Mouse (Mus musculus): ENCODE measurements at regions not wholly inside any gene's neighbourhood (a gene's known extent, or its start where the extent isn't known, plus 50 kb on each side); places are given as distances from the start of the nearest gene placed in this dataset.
A peak's percentile ranks its signal among the peaks of the same experiment; 100 is the strongest.

DNA sequence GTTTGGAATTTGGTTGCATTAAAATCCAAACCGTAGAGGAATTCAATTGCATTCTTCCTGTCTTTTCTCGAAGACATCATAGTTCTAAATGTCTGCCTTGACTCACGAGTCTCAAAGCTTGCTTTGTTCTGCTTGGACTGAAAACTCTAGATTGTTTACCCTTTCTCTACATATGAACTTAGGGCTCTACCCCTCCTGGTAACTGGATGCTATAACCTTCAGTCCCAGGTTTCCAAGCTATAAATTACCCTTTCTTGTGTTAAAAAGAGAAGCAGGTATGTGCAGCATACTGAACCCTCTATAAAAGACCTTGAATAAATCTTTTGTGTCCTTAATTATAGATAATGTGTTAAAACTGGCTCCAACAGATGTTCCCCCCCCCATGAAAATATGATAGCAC lies 243.7 kb upstream of the Cxadr start:
- WGBS = 40% methylated on average over 3 of the region's 3 CpGs
- DNase-seq (ENCODE audit: low read depth, low spot score) = no peak

DNA sequence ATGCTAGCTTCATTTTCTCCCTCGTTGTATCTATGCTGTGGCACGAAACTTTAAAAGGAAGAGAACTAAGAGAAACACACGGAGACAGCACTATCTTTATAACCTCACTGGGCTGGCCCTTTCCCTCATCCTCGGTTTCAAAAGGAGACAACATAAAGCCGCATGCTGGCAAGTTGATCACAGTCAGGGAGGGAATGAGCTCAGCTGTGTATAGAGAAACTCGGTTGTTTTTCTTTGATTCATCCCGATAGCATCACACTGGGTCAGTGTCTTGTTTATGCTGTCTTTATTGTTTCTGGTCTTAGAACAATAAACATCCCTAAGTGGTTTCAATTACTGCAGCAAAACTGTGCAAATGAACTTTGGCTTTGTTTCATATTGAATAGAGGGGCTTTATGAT lies 249.2 kb upstream of the Cxadr start:
- DNase-seq (ENCODE audit: low read depth, low spot score) = no peak
- WGBS = 47% methylated on average over 7 of the region's 7 CpGs

DNA sequence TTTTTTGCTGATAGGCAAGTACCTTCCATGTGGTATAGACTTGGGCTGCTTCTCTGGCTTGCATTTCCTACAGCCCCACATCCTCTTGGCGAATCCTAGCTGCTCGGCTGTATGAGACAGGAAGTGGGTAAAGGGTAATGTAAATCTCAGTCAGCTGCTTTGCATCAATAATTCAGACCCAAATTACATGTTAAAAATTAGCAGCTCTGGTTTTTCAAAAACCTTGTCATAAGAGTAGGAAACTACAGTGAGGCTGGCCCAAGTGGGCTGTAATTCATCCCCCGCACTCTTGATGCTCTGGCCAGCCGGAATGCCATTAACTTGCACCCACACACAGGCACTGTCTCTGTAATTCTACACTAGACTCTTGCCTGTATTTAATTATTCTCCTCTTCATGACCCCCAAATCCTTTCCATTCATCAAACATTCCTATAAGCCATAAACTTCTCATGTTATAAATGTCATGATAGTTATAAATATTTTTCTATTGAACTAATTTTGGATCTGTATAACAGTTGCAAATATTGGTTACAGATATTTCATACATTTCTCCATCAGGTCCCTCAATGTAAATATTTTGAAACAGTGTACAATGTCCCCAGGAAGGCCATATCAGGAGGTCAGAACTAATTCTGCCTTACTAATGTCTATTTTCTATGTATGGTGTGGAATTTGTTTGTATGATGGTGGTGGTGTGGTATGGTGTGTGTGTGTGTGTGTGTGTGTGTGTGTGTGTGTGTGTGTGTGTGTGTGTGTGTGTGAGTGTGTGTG lies 261.0 kb upstream of the Cxadr start:
- DNase-seq (ENCODE audit: low read depth, low spot score) = no peak
- WGBS = 70% methylated on average over 4 of the region's 4 CpGs

DNA sequence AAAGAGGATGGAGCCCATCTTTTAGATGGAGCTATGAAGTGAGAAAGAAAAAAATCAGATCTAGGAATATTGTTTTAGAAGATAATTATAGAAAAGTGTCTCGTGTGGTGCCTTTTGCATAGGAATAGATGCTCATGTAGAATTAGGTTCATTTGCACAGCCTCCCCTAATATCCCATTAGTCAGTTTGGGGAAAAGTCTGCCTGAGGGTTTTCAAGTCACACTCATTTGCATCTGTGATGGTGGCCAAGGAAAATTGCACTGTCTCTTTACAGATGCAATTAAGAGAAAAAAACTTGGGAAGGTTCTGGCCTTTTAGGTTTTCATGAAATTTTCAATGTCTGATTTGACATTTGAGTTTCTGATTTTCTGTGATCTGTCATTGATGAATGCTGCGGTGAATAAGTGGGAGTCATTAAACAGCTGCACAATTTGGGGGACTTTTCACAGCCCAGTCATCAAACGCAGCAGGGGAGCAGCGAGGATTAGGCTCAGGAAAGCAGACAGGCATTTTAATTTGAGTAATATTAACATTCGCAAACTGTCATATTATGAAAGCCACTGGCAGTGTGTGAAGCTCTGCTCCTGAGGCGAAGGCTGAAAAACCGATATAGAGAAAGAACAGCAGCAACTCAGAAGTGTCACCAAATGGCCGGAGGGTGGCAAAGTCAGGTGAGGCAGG lies 281.5 kb upstream of the Cxadr start:
- 73% methylated on average over 8 of the region's 8 CpGs for WGBS

DNA sequence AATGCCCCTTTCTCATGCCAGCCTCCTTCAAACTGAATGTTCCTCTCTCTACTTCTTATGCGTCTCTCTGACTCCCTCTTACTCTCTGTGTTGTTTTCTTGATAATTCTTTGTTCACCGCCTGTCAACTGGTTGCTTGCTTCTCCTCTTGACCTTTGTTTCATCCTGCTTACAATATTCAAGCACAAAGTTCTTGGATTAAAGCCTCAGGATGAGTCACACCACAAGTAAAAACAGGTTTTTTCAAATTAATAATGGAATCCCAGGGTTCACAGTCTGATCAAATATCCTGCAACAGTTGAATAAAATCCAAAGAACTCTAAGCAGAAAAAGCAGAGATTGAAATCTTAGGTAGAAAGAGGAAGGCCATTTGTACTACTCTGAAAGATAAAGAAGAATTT lies 285.9 kb upstream of the Cxadr start:
- DNase-seq (ENCODE audit: low read depth, low spot score) = no peak
- WGBS = 81% methylated on average over 2 of the region's 2 CpGs

More for the DNA sequence above, 281.5 kb upstream of the Cxadr start:
- no peak for DNase-seq (ENCODE audit: low read depth, low spot score)

DNA sequence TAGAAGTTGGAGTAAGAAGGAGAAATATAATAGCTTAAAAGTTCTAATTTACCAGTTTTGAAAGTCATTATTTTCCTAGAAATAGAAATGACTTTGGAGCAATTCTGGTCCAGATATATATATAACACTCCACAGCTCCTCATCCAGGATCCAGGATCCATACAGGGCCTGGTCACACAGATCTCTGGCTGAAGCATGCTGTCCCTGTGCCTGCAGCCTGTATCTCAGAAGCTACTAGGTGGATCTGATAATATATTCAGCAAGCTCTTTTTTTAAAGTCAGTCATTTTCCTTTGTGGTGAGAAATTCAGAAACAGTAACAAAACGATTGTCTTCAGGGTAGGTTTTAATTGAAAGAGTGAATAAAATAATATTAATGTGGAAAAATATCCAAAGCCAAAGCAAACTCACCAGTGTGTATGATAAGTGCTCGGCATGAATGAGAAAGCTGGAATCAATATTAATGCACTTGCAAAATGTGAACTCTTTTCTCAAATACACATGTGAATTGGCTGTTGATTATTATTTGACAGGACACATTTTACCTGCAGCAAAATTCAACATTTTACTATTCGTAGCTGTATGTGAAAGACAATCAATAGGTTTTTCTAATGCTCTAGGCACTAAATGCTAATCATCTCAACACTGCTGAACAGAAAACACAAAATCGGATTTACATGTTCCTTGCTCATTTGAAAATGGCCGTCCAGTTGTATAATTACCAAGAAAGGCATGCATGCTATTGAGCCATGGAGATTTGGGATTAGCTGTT lies 288.1 kb upstream of the Cxadr start:
- 88% methylated on average over 5 of the region's 5 CpGs for WGBS
- DNase-seq (ENCODE audit: low read depth, low spot score) = no peak

DNA sequence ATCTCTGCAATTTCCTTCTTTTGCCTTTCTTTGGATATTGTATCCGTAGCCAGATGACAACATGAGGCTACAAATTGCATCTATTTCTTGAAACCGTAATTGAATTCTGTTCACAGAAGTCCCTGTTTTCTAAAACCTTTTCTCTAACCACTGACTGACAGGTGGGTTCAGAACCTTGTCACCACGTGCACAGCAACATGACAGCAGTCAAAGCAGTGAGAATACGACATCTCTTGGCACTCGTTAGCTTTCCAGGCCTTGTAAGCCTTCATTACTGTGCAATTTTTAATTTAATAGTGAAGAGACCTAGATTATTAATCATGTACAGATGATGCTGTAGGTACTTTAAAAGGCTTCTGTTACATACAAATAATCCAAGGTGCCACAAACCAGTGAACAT lies 297.3 kb upstream of the Cxadr start:
- DNase-seq (ENCODE audit: low read depth, low spot score) = no peak
- WGBS = 79% methylated on average over 5 of the region's 5 CpGs

DNA sequence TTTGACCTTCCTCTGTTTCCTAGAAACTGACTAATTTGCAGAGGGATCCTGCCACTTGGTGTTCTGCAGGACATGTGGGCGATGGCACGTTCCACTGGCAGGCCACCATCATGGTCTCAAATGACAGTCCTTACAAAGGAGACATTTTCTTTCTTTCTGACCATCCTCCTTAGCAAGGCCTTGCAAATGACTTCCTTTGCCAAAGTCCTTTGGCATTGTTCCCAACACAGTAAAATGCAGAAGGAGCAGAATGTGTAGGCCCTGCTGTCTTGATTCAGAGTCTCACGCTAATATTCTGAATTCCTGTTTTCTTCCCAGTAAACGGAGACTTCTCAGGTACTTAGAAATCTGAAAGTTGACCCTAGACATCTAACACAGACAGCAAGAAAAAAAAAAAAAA lies 308.3 kb upstream of the Cxadr start:
- WGBS = 63% methylated on average over 4 of the region's 4 CpGs
- DNase-seq (ENCODE audit: low read depth, low spot score) = no peak

DNA sequence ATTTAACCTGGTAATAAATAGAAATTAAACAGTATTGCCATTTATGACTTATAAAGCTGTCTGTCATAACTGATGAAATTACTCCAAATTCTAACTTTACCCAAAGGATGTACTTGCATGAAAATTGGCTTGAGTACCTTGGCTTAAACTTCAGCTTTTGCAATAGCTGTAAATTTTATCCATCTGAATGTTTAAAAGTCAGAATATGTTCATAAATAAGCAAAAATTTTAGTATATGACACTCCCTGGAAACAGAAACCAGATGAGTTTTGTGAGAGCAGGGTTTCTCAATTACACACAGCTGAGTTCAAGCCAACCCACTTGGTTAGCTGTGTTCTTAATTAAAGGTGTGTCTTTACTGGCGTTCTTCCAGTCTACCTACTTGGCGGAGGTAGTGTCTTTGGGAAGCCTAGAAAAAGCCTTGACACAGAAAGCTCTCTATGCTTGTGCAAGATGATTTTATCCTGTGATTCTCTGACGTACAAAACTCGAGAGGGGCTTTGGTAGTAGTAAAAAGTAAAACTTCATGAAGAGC lies 311.4 kb upstream of the Cxadr start:
- DNase-seq (ENCODE audit: low read depth, low spot score) = no peak
- 70% methylated on average over 4 of the region's 4 CpGs for WGBS

DNA sequence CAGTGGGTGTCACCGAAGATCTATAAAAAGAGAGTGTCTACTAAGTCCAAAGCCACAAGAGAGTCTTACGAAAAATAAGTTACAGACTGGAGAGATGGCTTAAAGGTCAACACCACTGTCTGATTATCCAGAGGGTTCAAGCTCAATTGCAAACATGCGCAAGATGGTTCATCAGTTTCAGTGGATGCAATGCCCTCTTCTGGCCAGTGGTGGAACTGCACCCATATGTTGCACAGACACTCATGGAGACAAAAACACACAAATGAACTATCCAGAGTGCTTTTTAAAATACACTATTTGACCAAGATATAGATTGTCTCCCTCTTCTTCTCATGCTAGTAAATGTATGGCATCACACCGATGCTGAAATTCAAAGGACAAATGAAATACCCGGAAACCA lies 312.1 kb upstream of the Cxadr start:
- no peak for DNase-seq (ENCODE audit: low read depth, low spot score)
- 97% methylated on average over 5 of the region's 5 CpGs for WGBS

DNA sequence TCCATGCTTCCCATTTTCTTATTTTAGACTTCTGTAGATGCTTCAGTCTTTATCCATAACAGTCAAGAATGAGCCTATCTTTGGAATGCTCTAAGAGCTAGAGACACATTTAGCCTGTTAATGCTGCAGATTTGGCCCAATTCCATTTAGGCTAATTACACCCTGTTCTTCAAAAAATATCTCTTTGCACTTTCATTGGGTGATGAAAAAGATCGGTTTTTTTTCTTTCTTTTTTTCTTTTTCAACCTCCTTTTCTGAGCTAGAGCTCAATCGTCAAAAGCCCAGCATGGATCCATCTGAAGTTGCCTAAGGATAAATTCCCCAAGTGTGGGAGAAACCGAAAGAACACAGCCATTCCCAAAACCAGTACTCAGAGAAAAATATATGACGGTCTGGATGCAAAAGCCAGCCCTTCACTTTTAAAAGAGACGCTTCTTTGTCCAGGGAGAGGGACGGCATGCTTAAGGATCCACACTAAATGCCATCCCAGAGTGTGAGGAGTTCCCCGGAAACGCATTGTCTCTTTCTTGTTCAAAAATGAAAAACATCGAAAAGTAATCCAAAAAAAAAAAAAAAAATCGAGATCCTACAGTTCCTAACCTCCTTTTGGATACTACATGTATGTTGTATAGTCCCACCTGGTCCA lies 314.3 kb upstream of the Cxadr start:
- DNase-seq (ENCODE audit: low read depth, low spot score) = no peak
- 81% methylated on average over 10 of the region's 10 CpGs for WGBS

DNA sequence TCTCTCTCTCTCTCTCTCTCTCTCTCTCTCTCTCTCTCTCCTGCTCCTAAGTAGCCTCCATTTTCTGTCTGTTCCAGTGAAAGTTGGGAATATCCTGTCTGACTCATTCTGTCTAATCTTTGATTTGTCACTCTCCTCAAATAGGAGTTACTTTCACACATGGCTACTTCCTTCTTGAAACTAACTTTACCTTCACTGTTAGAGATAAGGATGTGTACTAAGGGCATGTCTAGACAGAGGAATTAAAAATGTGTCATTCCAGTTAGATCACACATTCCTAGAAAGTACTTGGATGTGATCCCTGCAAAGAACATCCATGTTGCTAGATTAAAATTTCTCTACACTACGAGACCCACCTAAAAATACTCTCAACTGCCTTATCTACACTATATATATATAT lies 346.9 kb upstream of the Gm11146 start:
- WGBS = 53% methylated on average over 1 of the region's 1 CpGs
- DNase-seq (ENCODE audit: low read depth, low spot score) = no peak

DNA sequence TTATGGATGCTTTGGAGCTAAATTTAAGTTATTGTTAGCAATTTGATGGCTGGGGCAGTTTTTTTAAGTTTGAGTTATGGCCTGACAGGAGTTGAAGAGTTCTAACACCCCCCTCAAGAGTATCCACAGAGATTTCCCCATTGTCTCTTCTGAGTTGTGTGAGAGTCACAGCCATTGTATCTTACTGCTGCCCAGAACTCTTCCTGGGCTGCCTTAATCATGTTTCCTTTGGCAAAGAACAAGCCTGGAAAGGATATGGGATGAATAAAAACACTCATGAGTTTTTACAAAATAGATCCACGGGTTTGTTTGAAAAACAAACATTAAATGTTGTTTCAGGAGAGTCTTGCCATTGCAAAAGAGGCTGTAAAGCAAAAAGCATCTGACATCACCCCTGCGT lies 343.5 kb upstream of the Gm11146 start:
- DNase-seq (ENCODE audit: low read depth, low spot score) = no peak
- WGBS = 15% methylated on average over 2 of the region's 2 CpGs

DNA sequence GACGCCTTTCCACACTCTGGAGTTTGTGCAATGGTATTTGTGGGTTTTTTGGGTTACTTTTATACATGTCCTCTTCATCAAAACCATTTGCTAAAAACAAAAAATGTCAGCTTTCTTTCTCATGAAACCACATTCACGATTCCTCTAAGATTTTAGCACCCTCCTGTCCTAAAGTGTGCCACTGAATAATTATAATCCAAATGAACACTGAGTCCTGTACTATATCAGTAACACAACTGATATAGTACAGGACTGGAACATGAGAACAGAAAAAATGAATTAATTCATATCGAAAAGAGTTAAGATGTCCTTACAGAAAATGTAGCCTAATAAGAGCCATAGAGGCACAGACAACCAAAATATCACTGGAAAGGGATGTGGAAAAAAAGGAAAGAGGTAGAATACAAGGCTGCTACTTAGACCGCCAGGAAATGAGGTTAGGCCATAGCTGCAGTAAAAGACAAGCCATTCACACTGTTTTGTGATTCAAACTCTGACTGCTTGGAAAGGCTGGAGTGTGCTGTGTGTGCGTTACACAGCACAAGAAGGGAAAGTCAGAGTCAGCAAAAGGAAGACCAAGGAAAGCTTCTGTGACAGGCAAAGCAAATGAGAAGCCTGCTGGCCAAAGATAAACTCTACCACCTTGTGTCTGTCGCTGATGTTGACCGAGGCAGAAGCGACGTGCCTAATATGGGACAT lies 329.3 kb upstream of the Gm11146 start:
- DNase-seq (ENCODE audit: low read depth, low spot score) = no peak
- 69% methylated on average over 9 of the region's 9 CpGs for WGBS

DNA sequence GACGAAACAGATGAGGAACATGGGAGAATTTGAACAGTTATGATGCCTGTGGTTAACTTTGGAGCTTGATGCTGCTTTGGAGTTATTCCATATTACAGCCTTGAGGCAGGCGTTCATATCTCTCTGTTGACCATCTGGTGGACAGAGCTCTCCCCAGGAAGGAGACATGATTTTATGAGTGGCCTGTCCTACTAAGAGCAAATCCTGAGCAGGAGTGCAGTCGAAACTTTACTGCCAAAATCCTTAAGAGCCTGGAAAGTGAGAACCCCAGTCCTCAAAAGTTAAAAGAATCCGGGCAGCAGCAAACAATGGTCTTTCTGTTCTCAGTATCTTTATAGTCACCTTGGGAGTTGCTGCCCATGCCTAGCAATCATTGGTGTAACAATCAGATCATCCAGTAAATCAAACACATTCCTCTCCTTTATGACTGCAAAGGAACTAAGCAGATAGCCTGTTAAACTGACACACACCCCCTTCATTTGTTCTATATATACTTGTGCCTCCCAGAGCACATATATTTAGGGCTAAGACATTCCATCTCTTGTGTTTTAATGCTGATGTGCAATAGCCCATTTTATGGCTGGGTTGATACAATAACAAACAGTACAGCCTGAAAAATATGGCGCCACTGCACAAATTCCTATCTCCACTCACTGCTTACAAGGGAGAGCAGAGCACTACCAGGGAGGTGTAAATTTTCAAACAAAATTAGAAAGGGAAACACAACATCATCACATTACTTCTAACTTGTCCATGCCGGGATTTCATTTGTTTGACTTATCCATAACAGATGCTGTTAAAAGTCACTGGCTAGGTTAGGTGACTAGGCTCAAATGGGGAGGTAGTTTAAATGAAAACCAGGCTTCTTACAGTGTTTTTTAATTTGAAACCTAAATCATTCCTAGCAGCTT lies 312.5 kb upstream of the Gm11146 start:
- WGBS = 19% methylated on average over 6 of the region's 6 CpGs
- DNase-seq (ENCODE audit: low read depth, low spot score) = peak; percentile 28

DNA sequence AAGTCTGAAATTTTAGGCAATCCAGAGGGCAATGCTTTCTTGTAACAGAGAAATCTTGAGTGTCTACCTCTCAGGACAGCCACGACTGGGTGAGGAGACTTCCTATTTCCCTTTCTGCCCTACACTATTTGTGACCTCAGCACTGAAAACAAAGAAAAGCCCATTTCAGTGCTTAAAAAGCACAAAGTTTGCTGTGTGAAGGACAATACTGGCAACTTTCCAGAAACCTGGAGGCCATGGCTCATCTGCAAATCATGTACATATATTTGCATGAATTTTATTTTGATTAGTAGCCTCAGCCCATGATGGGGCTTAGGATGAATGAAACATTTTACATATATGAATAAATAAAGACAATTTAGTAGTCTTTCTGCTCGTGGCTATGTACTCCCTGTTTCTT lies 292.4 kb upstream of the Gm11146 start:
- no peak for DNase-seq (ENCODE audit: low read depth, low spot score)
- 41% methylated on average over 2 of the region's 2 CpGs for WGBS

DNA sequence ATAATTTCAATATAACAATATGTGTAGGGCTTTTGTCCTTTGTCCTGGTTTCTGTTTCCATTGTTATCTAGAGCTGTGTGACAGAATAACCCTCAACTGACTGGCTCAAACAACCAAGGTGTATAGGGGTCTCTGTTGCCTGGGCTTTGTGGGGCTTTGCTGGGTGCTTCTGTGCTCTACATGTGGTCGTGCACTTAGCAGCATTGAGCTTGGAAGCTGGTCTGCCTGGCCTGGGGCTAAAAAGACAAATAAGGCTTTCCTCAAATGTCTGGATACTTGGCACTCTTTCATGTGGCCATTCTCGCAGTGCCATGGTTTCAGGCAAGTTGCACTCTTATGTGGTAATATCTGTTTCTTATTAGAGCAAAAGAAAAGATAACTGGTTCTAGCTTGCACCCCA lies 291.8 kb upstream of the Gm11146 start:
- no peak for DNase-seq (ENCODE audit: low read depth, low spot score)
- 80% methylated on average over 2 of the region's 2 CpGs for WGBS

DNA sequence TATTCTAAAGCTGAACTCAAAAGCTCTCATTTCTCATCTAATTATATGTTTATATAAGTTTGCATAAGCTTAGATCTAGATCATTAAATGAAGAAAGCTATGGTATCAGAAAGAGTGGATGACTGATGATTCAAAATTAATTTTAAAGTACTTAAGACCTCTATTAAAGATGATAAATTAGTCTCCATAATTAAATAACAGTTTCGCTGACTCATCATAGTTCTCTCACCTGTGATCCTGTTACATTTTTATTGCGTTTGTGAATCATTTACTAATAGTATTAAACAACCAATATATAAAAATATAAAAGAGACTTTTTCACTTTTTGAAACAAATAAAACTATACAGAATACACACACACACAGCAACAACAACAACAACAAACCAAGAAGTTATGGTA lies 290.8 kb upstream of the Gm11146 start:
- DNase-seq (ENCODE audit: low read depth, low spot score) = no peak
- WGBS = 89% methylated on average over 2 of the region's 2 CpGs
